Mouse (Mus musculus): ENCODE measurements at regions not wholly inside any gene's neighbourhood (a gene's known extent, or its start where the extent isn't known, plus 50 kb on each side); places are given as distances from the start of the nearest gene placed in this dataset.

GRCm38 (mm10) chr8:78028928-78029327 is 184.2 kb upstream of the Ttc29 start:
- Histone ChIP-seq H3K27ac (peak overlapping the region; percentile 13; the same call in 1 of the 2 replicates), H3K4me3 (no peak overlapping the region)
- intact Hi-C loops (cut with DNase I) = no loop called here
- DNase-seq = no peak
- no peak for TF ChIP-seq CTCF (IDR thresholded peaks at IDR 0.05)

- no peak for TF ChIP-seq CTCF (IDR thresholded peaks at IDR 0.05)
- no peak overlapping the region for H3K27ac ChIP-seq
- intact Hi-C loops (cut with DNase I) = no loop called here
- DNase-seq = no peak
- no peak overlapping the region for H3K4me3 ChIP-seq
Observed at GRCm38 (mm10) chr8:78031811-78032210, 181.3 kb upstream of the Ttc29 start.

- no peak for DNase-seq
- no peak for TF ChIP-seq CTCF (IDR thresholded peaks at IDR 0.05)
- intact Hi-C loops (cut with DNase I) = no loop called here
- Histone ChIP-seq H3K27ac (no peak overlapping the region), H3K4me3 (no peak overlapping the region)
Observed at GRCm38 (mm10) chr8:78034687-78035086, 178.4 kb upstream of the Ttc29 start.

GRCm38 (mm10) chr8:78037218-78037617 is 175.9 kb upstream of the Ttc29 start:
- DNase-seq = no peak
- no peak overlapping the region for H3K4me3 ChIP-seq
- H3K27ac ChIP-seq = no peak overlapping the region
- no peak for TF ChIP-seq CTCF (IDR thresholded peaks at IDR 0.05)
- intact Hi-C loops (cut with DNase I) = no loop called here

GRCm38 (mm10) chr8:78046691-78047090 is 166.4 kb upstream of the Ttc29 start:
- Histone ChIP-seq H3K4me3 (no peak overlapping the region), H3K27ac (no peak overlapping the region)
- intact Hi-C loops (cut with DNase I) = no loop called here
- no peak for TF ChIP-seq CTCF (IDR thresholded peaks at IDR 0.05)
- no peak for DNase-seq

GRCm38 (mm10) chr8:78050768-78051167 is 162.3 kb upstream of the Ttc29 start:
- no peak for DNase-seq
- intact Hi-C loops (cut with DNase I) = no loop called here
- Histone ChIP-seq H3K27ac (no peak overlapping the region), H3K4me3 (no peak overlapping the region)
- TF ChIP-seq CTCF (IDR thresholded peaks at IDR 0.05) = no peak

- intact Hi-C loops (cut with DNase I) = no loop called here
- TF ChIP-seq CTCF (IDR thresholded peaks at IDR 0.05) = no peak
- H3K27ac ChIP-seq = no peak overlapping the region
- no peak overlapping the region for H3K4me3 ChIP-seq
- DNase-seq = no peak
Observed at GRCm38 (mm10) chr8:78054435-78054834, 158.7 kb upstream of the Ttc29 start.

GRCm38 (mm10) chr8:78054920-78055319 is 158.2 kb upstream of the Ttc29 start:
- Histone ChIP-seq H3K4me3 (no peak overlapping the region), H3K27ac (no peak overlapping the region)
- DNase-seq = no peak
- no peak for TF ChIP-seq CTCF (IDR thresholded peaks at IDR 0.05)
- intact Hi-C loops (cut with DNase I) = no loop called here

GRCm38 (mm10) chr8:78055531-78055930 is 157.6 kb upstream of the Ttc29 start:
- no peak for DNase-seq
- Histone ChIP-seq H3K27ac (no peak overlapping the region), H3K4me3 (no peak overlapping the region)
- TF ChIP-seq CTCF (IDR thresholded peaks at IDR 0.05) = no peak
- intact Hi-C loops (cut with DNase I) = no loop called here

GRCm38 (mm10) chr8:78057357-78057756 is 155.7 kb upstream of the Ttc29 start:
- H3K27ac ChIP-seq = no peak overlapping the region
- intact Hi-C loops (cut with DNase I) = no loop called here
- no peak overlapping the region for H3K4me3 ChIP-seq
- DNase-seq = no peak
- no peak for TF ChIP-seq CTCF (IDR thresholded peaks at IDR 0.05)

- intact Hi-C loops (cut with DNase I) = loop anchor here (2.0 kb wide), 1 partner anchor 65 kb away; no protein-coding TSS in a partner anchor
- DNase-seq = no peak
- TF ChIP-seq CTCF (IDR thresholded peaks at IDR 0.05) = peak; percentile 73
- H3K27ac ChIP-seq = no peak overlapping the region
- H3K4me3 ChIP-seq = no peak overlapping the region
Observed at GRCm38 (mm10) chr8:78061827-78062719, 151.0 kb upstream of the Ttc29 start.

- intact Hi-C loops (cut with DNase I) = loop anchor here (2.0 kb wide), 1 partner anchor 63 kb away; no protein-coding TSS in a partner anchor
- Histone ChIP-seq H3K27ac (no peak overlapping the region), H3K4me3 (peak overlapping the region; percentile 59)
- peak; percentile 30 for DNase-seq
- TF ChIP-seq CTCF (IDR thresholded peaks at IDR 0.05) = peak; percentile 61
Observed at GRCm38 (mm10) chr8:78063529-78063928, 149.6 kb upstream of the Ttc29 start.

- intact Hi-C loops (cut with DNase I) = no loop called here
- no peak for DNase-seq
- peak overlapping the region; percentile 59 for H3K4me3 ChIP-seq
- H3K27ac ChIP-seq = no peak overlapping the region
- TF ChIP-seq CTCF (IDR thresholded peaks at IDR 0.05) = no peak
Observed at GRCm38 (mm10) chr8:78064161-78064560, 148.9 kb upstream of the Ttc29 start.

Measured in gastrocnemius, adult 2 months (tissue).